Mouse (Mus musculus) C2C12 (cell line): ENCODE data around the gene Dcaf15.

ENCODE experiments used
- CEBPB ChIP-seq: IDR thresholded peaks from one replicate; pipeline ENCODE4 v1.6.1; 2011; ENCODE audit warnings: low read depth, mild to moderate bottlenecking, control low read depth, moderate library complexity
- CTCF ChIP-seq: IDR thresholded peaks from one replicate; pipeline ENCODE4 v1.5.1; 2011; ENCODE audit not compliant: control insufficient read depth, insufficient read depth, insufficient read length
- FOSL1 ChIP-seq: IDR thresholded peaks from one replicate; pipeline ENCODE4 v1.8.0; 2011; ENCODE audit warnings: mild to moderate bottlenecking, low read length; ENCODE audit not compliant: poor library complexity, insufficient read depth, severe bottlenecking
- MAX ChIP-seq: IDR thresholded peaks from one replicate; pipeline ENCODE4 v1.6.1; 2011; ENCODE audit warnings: mild to moderate bottlenecking, control low read depth
- MYOD1 ChIP-seq: IDR thresholded peaks from one replicate; pipeline ENCODE4 v1.6.1; 2011; ENCODE audit warnings: low read depth; ENCODE audit not compliant: control insufficient read depth, insufficient read length
- MYOG ChIP-seq: IDR thresholded peaks from one replicate; pipeline ENCODE4 v1.6.1; 2011; ENCODE audit not compliant: control insufficient read depth, insufficient read length; ENCODE audit errors: extremely low read depth
- USF1 ChIP-seq: IDR thresholded peaks from one replicate; pipeline ENCODE4 v1.6.1; 2011; ENCODE audit warnings: low read depth, mild to moderate bottlenecking, control low read depth, moderate library complexity

GRCm38 (mm10) chr8:84130806-84131205, 26.2 kb upstream of the Dcaf15 start:
- TF ChIP-seq CTCF (no peak), USF1 (no peak), MYOD1 (no peak), FOSL1 (no peak), MAX (no peak), CEBPB (no peak), MYOG (no peak)
